Mouse (Mus musculus) embryo, embryonic 9.5 days (tissue): ENCODE data around the gene Pfn1.

ENCODE experiments used
- DNase-seq: peaks from one replicate; pipeline ENCODE4 v3.0.0-alpha.2; 2017; ENCODE audit errors: extremely low spot score

Gene Pfn1

DNA sequence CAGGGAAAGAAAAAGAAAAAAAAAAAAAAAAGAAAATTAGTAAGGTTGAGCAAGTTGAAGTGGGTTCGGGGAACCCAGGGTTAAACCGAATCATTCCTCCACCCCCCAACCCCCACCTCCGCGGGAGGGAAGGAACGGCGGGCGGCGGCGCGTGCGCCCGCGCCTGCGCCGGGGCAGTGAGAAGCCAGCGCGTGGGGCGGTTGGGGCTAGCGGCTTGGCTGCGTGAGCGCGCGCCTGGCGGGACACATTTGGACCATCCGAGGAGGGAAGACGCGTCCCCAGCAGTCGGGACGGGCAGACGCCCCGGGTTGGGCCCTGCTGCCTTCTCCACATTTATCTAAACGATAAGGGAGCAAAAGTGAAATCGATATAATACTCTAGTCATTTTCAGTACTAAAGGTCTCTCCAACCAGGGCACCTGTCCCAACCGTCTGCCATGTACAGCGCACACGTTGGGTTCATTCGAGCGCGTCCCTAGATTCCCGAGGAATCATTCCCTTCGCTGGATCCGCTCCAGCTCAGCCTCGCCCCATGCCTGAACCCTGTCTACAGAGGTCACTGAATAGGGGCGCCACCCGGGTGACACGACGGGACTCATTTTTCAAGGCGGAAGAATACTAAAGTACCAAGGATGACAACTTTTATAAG is 603 bp upstream of the Pfn1 start:
- peak; percentile 85 for DNase-seq

- peak; percentile 88 for DNase-seq
These were observed 873 bp downstream of the Pfn1 start for GRCm38 (mm10) chr11:70653345-70654197.

DNA sequence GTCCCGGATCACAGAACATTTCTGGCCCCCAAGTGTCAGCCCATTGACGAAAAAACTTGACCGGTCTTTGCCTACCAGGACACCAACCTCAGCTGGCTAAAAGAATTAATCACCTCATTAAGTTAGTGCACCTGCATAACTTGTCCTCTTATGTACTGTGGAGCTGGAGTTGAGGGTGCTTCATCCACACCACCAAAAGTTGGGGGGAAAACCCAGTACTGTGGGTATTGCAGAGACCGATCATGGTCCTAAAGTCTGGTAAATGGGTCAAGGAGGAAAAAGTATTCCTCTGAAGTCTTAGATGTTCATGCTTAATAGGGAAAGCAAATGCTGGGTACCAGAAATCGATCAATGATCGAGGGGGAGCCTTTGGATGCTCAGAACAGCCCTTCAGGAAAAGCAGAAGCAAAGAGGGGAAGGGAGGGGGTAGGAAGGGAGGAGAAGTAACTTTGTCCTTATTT is 1.5 kb downstream of the Pfn1 start:
- DNase-seq, result no peak

- no peak for DNase-seq
These were observed 2.2 kb downstream of the Pfn1 start for GRCm38 (mm10) chr11:70652029-70652883.

DNA sequence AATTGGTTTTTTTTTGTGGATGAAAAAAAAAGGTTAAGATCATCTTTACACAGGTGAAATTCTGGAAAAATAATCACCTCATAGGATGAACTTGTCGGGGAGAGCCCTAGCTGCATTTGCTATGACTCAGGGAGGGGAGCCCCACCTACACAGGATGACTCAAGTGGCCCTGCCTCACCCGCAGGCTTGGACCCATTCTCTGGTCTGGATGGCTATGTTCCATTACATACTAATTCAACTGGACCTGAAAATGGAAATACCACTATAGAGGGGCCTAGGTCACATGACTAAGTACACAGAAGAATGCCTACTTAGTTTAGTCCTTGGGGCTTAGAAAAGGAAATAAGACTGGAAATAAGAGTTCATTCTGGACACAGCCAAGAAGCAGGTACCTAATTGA is 3.1 kb downstream of the Pfn1 start:
- DNase-seq, result no peak

DNA sequence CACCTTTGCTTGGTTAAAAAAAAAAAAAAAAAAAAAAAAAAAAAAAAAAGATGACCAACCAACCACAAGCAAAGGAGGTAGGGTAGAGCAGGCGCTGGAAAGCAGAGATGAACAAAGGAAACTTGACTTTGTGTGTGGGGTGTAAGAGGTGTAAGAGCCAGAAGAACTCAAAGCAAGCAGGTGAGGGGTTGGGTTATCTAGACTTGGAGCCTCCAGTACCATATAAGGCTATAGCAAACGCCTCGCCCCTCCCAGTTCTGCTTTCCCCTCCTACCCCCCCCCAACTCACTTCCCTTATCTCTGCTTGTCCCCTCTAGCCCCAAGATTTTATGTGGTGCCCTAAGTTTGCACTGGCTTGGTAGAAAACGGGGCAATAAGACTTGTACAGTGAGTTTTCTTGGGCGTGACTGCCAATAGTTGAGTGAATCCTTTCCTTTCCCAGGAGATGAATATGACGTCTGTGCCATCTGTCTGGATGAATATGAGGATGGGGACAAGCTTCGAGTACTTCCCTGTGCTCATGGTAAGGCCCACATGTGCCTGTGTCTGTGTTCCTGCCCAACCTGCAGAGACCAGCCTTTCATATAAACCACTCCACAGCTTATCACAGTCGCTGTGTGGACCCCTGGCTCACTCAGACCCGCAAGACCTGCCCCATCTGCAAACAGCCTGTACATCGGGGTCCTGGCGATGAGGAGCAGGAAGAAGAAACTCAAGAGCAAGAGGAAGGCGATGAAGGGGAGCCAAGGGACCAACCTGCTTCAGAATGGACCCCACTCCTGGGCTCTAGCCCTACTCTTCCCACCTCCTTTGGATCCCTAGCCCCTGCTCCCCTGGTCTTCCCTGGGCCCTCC is 3.9 kb downstream of the Pfn1 start:
- DNase-seq, result no peak

DNA sequence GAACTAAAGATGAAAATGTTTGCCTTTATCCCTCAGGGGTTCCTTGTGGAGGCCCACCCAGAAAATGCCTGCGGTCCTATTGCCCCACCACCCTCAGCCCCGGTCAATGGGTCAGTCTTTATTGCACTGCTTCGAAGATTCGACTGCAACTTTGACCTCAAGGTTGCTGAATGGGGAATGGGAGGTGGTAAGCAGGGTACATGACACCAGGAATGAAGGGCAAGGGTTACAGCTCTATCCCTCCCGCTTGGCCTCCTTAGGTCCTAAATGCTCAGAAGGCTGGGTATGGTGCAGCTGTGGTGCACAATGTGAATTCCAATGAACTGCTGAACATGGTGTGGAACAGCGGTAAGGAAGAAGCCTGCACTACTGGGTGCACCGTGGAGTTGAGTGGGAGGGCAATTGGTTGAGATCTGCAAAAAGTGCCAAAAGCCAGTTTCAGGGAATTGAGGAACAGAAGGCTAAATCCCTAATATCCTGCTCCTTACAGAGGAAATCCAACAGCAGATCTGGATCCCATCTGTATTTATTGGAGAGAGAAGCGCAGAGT is 5.2 kb downstream of the Pfn1 start:
- no peak for DNase-seq

GRCm38 (mm10) chr11:70648512-70648911 is 5.9 kb downstream of the Pfn1 start:
- no peak for DNase-seq

GRCm38 (mm10) chr11:70647716-70648420 is 6.6 kb downstream of the Pfn1 start:
- DNase-seq, result no peak

- peak; percentile 99 for DNase-seq
These were observed 7.5 kb downstream of the Pfn1 start, which contains the start of the genes Rnf167 and Slc25a11 for GRCm38 (mm10) chr11:70646691-70647650. Rnf167 (plus strand) TSS chr11:70647235. Slc25a11 (minus strand) TSS chr11:70647479.

DNA sequence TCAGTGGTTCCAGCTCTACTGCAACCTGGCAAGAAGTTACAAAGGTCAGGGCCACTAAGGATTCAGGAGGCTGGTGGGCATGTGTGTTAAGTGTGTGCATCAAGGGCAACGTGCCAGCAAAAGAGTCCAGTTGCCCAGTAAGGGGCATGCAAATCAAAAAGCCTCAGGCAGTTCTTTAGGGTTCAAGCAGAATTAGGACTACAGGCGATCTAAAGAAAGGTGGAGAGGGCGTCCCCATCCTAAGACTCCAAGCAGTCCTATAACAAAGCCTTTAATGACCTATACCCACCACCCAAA is 8.2 kb downstream of the Pfn1 start:
- DNase-seq, result no peak

DNA sequence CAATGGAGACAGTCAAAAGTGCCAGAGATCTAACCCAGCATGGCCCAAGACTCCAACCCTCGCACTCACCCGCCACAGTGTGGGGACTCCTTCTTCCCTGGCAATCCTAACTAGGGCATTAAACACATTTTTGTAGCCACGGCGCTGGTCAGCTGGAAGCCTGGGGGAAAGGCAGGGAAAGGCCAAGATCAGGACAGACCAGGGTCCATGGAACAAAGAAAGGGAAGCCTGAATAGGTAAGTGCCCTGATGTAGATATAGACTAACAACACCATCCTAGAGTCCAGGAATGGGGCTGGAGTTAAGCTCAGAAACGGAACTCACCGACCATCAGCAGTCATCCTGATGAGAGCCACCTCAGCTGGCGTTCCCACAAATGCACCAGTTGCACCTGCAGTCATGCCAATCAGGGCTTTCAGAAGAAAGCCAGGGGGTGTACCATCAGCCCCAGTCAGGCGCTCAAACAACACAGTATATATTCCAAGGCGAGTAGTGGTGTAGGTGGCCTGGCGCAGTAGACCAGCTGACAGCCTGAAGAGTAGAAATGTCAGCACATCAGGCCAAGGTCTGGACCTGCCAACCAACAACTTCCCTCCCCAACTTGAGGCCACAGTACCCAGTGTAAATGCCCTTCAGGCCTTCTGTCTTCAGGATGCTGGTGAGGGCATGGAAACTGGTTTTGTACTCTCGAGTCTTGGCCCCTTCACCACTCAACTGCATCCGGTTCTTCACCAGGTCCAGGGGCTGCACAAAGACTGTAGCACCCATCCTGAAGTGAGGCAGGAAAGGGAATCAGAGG is 8.8 kb downstream of the Pfn1 start:
- no peak for DNase-seq

DNA sequence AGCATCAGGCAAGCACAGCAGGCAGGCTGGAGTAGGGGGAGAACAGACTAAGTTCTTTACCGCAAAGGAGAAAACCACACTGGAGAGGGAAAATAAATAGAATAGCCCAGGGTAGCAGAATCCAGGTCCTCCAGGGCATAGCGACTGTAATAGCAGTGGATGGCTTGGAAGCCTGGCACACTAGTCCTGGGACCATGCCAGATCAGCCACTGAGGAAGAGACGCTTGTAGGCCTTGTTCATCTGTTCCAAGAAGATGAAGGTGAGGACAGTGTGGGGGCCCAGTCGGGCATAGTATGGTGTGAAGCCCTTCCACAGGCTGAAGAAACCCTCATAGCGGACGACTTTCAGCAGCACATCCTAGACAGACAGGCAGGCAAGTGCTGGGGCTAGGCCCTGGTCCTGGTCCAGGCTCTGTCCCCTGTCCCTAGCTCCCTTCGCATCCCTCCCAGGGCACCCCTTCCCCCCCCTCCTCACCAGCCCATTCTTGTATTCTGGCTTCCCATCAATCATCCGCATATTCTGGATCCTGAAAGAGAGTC is 9.8 kb downstream of the Pfn1 start:
- no peak for DNase-seq

DNA sequence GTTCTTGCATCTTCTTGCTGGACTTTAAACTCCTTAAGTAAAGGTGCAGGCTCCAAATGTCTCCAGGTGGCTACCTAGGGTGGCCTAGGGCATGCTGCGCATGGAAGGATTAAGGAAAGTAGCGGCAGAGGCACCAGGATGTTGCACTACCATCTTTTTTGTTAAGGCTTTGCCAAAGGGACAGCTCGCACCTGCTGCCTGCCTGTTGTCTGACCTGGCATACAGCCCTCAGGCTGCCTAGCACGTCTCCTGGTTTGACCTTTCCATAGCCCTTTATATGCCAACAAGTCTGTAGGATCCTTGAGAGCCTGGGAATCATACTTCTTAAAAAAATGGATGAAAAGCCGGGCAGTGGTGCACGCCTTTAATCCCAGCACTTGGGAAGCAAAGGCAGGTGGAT is 11.4 kb downstream of the Pfn1 start:
- no peak for DNase-seq

DNA sequence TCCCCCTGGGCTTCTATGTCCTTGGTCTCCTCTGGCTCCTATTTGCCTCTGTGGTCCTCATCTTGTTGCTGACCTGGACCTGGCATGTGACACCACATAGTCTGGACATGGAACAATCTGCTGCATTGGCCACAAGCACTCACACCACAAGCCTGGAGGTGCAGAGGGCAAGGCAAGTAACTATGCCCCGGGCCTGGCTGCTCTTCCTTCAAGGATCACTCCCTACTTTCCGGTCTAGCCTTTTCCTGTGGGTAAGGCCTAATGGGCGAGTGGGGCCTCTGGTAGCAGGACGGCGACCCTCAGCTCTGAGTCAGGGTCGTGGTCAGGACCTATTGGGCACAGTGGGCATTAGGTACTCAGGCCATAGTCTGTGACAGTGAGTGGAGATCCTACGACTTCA is 13.2 kb downstream of the Pfn1 start:
- DNase-seq, result no peak

- no peak for DNase-seq
These were observed 14.5 kb downstream of the Pfn1 start for GRCm38 (mm10) chr11:70639976-70640375.

GRCm38 (mm10) chr11:70638714-70639278 is 15.6 kb downstream of the Pfn1 start, which contains the start of gene Gp1ba:
Gp1ba (plus strand) TSS chr11:70639122.
- no peak for DNase-seq

- DNase-seq, result no peak
These were observed 16.2 kb downstream of the Pfn1 start for GRCm38 (mm10) chr11:70638293-70638692.
